Mouse (Mus musculus) left cerebral cortex, postnatal 14 days (tissue): ENCODE measurements around the gene Nisch. TPM values are rescaled to one million over a fixed set of nuclear protein-coding genes. Genes with fewer than 3 reads are reported as not detected.

ENCODE experiments used
- DNase-seq, 2 experiments: peaks; one replicate each; pipeline ENCODE4 v3.0.0; 2021 to 2022; ENCODE audit warnings: low spot score in 2 of 2, mixed read lengths in 1 of 2
- intact Hi-C: fragments of 180-260 bp; cut with DNase I; formaldehyde crosslinking; loops from one replicate; pipeline ENCODE4 v1.15.1; 2025
- total RNA-seq, 2 experiments: library from RNA; stranded (reverse); gene quantifications; 2 replicates each; pipeline ENCODE4 v1.2.3; 2021

The Nisch gene
- total RNA-seq, 2 experiments from 2014 or later, result 393 to 408 TPM

DNA sequence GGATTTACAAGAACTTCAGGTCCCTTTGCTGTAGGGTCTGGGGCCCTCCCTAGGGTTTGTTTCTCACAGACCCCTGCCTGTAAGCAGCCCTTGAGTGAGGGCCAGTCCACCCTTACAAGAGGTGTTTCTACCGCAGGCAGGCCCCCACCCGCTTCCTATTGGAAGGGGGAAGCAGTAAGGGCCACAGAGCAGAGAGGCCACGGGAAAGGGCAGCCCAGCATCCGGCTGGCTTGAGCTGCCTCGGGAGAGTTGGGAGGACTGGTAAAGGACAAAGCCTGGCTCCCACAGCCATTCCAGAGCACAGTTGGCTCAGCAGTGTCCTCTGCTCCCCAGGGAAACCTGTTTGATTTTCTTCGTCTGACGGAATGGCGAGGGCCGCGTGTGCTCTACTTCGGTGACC is 79.0 kb downstream of the Nisch start:
- intact Hi-C loops, result no loop called here

GRCm38 (mm10) chr14:31137281-31137595 is 79.5 kb downstream of the Nisch start:
- no peak for DNase-seq
- intact Hi-C loops, result no loop called here

More for the DNA sequence above, 79.0 kb downstream of the Nisch start:
- no peak for DNase-seq

- no peak for DNase-seq
- intact Hi-C loops, result no loop called here
Observed at GRCm38 (mm10) chr14:31136411-31137280, 80.1 kb downstream of the Nisch start.

DNA sequence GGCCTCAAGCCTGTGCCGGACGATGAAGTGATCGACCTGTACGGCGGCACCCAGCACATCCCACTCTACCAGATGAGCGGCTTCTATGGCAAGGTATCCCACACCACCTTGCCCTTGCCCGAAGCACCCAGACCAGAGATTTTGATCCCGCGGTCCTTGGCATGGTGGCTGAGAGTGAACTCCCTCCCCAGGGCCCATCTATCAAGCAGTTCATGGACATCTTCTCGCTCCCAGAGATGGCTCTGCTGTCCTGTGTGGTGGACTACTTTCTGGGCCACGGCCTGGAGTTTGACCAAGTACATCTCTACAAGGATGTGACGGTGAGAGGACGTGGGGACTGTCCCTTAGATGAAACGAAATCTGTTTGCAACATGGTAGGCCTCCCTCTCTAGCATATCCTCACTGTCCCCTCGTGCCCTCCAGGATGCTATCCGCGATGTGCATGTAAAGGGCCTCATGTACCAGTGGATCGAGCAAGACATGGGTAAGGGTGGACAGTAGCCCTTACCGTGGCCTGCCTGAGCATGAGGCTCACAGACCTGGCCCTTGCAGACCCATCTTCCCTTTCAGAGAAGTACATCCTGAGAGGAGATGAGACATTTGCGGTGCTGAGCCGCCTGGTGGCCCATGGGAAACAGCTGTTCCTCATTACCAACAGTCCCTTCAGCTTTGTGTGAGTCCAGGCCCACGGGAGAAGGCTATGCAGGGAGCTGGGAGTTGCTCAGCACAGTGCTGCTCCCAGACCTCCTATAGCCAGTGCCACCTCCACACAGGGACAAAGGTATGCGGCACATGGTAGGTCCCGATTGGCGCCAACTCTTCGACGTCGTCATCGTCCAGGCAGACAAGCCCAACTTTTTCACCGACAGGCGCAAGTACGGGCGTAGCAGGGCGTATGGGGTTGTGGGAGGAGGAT is 81.0 kb downstream of the Nisch start:
- DNase-seq, result no peak

DNA sequence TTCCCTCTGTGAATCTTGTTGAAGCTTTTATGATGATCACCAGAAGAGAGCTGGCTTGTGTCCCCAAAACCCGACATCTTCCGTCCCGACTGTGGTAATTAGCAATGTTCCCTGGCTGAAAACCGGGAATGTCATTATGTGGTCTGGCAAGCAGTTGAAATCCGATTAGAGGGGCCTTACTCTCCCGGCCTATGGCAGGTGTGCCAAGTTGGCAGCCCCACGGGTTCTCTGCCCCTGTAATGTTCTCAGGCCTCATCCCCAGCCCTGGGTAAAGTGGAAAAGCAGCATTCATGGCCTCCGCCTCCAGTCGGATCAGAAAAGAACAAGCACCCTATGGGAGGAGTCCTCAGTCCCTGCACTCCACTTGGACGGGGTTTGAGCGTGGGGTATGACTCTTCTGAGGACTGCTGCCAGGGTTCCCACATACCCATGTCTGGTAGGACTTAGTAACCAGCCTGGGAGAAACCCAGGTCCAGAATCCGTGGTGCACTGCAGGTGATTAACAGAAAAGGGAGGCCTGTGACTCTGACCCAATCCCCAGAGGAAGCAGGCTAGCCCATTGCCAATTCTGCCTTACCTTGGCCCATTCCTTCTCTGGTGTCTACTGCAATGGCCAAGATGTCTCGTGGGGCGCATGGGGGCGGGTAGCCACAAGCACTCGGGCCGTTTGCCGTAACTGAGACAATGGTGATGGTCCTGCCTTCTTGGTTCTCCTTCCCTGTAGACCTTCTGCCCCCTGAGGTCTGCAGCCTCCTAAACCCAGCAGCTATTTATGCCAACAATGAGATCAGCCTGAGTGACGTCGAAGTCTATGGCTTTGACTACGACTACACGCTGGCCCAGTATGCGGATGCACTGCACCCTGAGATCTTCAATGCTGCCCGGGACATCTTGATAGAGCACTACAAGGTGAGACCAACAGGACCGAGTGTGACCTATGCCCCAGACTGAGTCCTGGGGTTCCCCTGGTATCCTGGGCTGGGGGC is 82.4 kb downstream of the Nisch start:
- DNase-seq, result peak in 1 of 2 experiments; percentile 28
- intact Hi-C loops, result loop anchor here (5.0 kb wide), 1 partner anchor 63 kb away; no protein-coding TSS in a partner anchor

More for the DNA sequence above, 81.0 kb downstream of the Nisch start:
- intact Hi-C loops, result no loop called here

DNA sequence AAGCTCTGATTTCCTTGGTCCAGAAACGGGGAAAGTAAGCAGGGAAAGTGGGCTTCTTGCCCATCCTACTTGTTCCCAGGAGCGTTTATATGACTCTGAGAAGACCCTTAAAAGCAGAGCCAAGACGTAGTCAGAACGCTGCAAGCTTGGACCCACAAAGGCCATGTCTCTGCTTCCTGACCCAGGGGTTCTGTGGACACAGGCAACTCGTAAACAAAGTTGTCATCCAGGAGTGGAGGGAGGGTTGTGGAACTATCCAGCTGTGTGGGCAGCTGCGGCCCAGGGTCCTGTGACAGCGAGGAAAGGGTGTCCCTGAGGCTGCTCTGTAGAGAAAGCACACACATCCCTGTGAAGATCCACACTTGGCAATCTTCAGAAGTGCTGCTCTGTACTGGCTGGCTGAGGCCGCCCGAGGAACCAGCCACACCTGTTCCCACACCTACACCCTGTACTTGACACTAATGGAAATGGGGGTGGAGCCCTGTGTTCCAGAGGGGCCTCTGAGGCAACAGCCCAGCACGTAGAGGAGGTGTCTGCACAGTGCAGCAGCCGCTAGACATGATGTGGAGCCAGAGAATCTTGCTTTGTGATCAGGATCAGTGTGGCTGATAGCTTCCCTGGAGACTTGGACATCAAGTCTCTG is 83.6 kb downstream of the Nisch start:
- DNase-seq, result peak; percentile 20 to 33
- intact Hi-C loops, result loop anchor here (5.0 kb wide), 1 partner anchor 64 kb away; no protein-coding TSS in a partner anchor

DNA sequence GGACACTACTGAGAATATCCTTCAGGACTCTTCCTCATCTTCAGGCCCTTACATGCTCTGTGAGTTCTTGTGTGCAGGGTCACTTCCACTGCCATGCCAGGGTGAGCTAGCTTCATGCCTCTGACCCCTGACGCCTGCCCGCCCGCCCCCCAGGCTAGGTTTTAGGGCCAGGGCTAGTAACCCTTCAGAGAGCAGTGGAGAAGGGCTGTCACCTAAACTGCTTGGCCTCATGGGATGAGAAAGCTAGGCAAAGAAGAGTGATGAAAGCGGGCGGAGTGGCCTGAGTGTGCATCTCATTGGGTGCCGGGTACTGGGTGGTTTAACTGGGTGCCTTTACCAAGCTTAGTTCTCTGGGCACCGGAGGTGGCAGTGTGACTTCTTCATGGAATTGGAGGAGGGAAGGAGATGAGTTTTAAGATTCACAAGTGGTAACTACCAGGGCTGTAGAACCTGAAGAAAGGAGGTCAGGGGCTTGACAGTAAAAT is 84.2 kb downstream of the Nisch start:
- DNase-seq, result no peak
- intact Hi-C loops, result loop anchor here (5.0 kb wide), 1 partner anchor 65 kb away; no protein-coding TSS in a partner anchor

GRCm38 (mm10) chr14:31132031-31132430 is 84.7 kb downstream of the Nisch start:
- intact Hi-C loops, result loop anchor here (5.0 kb wide), 1 partner anchor 65 kb away; no protein-coding TSS in a partner anchor
- DNase-seq, result no peak

GRCm38 (mm10) chr14:31131272-31131821 is 85.4 kb downstream of the Nisch start:
- DNase-seq, result no peak
- intact Hi-C loops, result loop anchor here (5.0 kb wide), 1 partner anchor 66 kb away; no protein-coding TSS in a partner anchor

GRCm38 (mm10) chr14:31130236-31131220 is 86.2 kb downstream of the Nisch start, which contains the start of gene Nt5dc2:
TSS of gene Nt5dc2 (plus strand) at chr14:31131053.
- DNase-seq, result peak; percentile 62 to 75
- intact Hi-C loops, result loop anchor here (5.0 kb wide), 1 partner anchor 67 kb away; no protein-coding TSS in a partner anchor

GRCm38 (mm10) chr14:31129326-31130235 is 87.2 kb downstream of the Nisch start:
- DNase-seq, result no peak
- intact Hi-C loops, result loop anchor here (5.0 kb wide), 1 partner anchor 68 kb away; no protein-coding TSS in a partner anchor

DNA sequence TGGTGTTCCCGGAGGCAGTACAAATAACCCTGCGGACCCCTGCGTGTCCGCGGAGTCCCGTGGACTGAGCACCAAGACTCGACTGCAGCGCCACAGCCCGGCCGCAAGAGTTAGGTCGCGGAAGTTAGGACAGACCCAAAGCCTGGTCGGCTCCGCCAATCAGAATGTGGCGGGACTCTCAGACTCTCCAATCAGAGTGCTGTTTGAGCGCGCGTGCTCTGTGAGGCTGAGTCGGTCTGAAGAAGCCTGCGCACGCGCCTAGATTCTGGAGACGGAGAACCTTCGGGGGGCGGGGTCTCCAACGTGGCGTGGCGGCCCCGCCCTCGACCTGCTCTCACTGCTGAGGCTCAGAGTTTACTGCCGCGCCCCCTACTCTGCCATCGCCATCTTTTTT is 87.9 kb downstream of the Nisch start, which contains the start of gene Smim4:
Gene Smim4 (minus strand): TSS at position 131 of the 394 bp plus-strand sequence.
- intact Hi-C loops, result no loop called here
- peak; percentile 98 to 99 for DNase-seq

- intact Hi-C loops, result no loop called here
- DNase-seq, result peak; percentile 43 to 45
Observed at GRCm38 (mm10) chr14:31128101-31128825, 88.5 kb downstream of the Nisch start.

DNA sequence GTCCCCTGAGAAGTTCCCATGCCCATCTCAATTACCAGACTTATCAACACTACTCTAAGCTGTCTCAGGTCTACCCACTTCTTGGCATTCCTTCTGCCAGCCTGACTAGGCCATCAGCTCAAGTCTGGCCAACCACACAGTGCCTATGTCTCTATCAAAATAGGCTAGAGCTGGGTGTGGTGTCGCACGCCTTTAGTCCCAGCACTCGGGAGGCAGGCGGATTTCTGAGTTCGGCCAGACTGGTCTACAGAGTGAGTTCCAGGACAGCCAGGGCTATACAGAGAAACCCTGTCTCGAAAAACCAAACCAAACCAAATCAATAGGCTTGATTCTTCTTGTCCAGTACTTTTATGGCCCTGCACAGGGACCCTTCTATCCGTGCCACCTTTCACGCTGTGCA is 89.9 kb downstream of the Nisch start:
- no peak for DNase-seq
- intact Hi-C loops, result no loop called here
